Mouse (Mus musculus): ENCODE results near the gene Mixl1.

The Mixl1 gene

DNA sequence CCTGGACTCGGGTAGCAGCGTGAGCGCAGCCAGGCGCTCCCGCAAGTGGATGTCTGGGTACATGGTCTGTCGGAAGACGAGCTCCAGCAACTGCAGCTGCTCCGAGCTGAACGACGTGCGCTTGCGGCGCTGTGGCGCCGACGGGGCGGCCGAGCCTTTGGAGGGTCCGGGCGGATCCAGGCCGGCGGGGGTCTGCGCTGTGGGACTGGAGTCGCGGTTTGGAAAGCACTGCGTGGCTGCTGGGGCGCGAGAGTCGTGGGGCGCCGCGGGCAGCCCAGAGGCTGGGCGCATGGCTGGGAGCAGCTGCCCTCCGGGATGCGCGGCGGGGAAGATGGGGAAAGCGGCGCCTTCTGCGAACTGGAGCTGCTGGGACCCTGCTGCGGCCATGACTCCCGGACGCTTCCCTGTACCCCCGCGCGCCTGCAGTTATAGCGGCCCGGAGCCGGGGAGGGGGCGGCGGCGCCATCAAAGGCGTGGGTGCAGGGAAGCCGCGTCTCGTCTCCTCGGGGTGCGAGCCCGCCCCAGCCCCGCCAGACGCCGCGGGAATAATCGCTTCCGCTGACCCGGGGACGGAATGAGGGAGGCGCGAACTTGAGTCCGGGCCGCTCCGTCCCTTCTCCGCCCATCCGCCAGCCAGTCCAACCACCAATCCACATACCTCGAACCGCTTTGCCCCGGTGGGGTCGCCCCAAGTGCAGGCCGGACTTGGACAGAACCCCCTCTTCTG lies at the start of gene Mixl1:
Gene Mixl1 (minus strand): TSS at position 409 of the 727 bp plus-strand sequence.
- in situ Hi-C loops (cut with MboI, MseI): no loop called here

GRCm38 (mm10) chr1:180729231-180729630 lies 32.4 kb upstream of the Mixl1 start:
- in situ Hi-C loops (cut with MboI, MseI): no loop called here

- in situ Hi-C loops (cut with MboI, MseI): no loop called here
These were observed 29.3 kb upstream of the Mixl1 start for GRCm38 (mm10) chr1:180726183-180726582.

DNA sequence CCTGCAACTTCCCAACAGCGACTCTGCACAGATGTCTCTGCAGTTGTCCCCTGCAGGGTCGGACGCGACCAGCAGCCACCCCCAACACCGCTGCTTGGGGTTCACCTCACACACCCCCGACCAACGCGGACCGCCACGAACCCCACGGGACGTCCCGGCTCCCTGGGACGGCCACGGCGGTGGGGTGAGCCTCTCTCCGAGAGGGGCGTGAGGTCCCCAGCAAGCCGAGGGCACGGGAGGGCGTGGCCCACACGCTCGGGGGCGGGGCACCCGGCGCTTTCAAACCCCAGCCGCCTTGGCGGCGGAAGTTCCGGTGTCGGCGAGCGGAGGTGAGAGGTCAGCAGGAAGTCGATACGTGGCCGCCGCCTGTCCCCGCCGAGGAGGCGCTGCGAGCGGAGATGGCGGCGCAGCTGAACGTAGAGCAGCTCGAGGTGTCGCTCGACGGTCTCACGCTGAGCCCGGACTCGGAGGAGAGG lies 28.9 kb upstream of the Mixl1 start, which contains the start of gene Acbd3:
Gene Acbd3 (plus strand): TSS at position 340 of the 476 bp plus-strand sequence.
- in situ Hi-C loops (cut with MboI, MseI): no loop called here

DNA sequence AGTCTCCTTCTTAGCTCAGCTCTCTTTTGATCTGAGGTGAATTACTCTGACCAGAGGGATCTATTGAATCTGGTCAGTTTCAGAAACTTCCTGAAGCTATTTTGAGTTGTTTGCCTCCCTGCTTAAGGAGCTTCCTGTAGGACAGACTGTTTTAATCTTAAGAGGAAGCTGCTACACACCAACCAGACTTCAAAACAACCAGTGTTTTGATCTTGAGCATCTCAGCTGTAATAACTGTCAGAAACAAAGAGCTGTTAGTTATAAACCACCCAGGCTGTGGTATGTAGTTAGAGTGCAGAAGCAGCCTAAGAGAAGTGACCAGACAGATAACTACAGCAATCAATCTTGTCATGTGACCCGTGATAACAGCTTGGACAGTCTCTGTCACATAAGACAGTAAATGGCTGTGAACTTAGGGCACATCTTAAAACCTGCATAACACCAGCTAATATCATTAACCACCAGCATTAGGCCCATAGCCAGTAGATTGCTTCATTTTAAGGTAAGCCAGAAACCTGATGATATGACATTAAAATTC lies 26.9 kb upstream of the Mixl1 start:
- in situ Hi-C loops (cut with MboI, MseI): no loop called here

- in situ Hi-C loops (cut with MboI, MseI): no loop called here
These were observed 25.8 kb upstream of the Mixl1 start for GRCm38 (mm10) chr1:180722608-180723007.

GRCm38 (mm10) chr1:180719951-180720689 lies 23.3 kb upstream of the Mixl1 start:
- in situ Hi-C loops (cut with MboI, MseI): loop anchor here (5.0 kb wide), 1 partner anchor 42 kb away; no protein-coding TSS in a partner anchor

DNA sequence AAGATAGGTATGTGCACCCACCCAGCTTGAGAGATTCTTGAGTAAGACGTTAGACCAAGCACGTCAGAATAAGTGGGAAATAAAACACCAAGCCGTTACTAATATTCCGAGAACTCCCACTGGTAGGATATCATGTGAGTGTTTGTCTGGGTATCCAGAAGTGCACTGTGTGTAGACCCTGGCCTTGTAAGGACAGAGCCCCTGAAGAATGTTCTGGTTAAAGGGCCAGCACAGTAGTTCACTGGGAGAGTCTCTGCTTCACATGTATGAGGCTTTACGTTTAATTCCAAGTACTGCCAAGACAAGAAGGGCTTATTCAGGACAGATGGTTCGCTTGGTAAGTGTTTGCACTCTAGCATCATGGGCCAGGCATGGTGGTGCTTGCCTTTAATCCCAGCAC lies 22.6 kb upstream of the Mixl1 start:
- in situ Hi-C loops (cut with MboI, MseI): loop anchor here (5.0 kb wide), 1 partner anchor 43 kb away; no protein-coding TSS in a partner anchor

- in situ Hi-C loops (cut with MboI, MseI): loop anchor here (5.0 kb wide), 1 partner anchor 44 kb away; no protein-coding TSS in a partner anchor
These were observed 21.9 kb upstream of the Mixl1 start for GRCm38 (mm10) chr1:180718756-180719155.

DNA sequence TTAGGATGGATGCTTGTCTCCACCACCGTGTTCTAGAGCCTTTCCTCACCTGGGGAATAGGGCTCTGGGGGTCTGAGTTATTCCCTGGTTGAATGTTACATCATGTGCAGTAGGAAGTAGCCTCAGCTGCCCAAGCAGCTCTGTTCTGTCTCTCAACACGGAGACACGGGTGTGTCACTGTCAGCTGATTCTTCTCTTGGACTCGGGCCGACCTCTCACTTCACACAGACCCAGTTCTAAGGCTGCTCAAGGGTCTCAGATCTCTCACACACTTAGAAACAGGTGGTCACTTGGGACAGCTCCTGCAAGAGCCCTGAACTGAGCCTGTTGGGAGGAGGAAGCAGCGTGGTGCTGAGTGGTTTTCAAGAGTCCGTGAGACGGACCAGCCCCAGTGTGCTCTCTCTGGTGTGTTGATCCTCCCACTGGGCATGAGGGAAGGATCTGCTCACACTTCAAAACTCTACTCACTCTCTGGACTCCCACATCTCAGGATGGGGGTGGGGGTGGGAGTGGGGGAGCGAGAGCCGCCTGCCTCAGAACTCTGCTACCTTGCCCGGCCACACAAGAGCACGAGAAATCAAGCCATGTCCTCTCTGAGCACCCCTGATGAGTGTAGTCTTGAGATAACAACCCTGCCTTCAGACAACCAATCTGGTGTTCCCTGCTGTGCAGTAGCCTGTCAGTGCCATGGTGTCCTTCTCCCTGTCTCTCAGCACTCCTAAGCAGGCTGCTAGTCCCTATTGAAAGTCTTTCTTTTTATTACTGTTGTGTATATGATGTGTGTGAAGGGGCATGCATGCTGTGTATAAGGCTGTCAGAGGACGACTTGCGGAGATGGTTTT lies 12.3 kb upstream of the Mixl1 start:
- in situ Hi-C loops (cut with MboI, MseI): no loop called here

- in situ Hi-C loops (cut with MboI, MseI): no loop called here
These were observed 11.0 kb upstream of the Mixl1 start for GRCm38 (mm10) chr1:180707813-180708212.

DNA sequence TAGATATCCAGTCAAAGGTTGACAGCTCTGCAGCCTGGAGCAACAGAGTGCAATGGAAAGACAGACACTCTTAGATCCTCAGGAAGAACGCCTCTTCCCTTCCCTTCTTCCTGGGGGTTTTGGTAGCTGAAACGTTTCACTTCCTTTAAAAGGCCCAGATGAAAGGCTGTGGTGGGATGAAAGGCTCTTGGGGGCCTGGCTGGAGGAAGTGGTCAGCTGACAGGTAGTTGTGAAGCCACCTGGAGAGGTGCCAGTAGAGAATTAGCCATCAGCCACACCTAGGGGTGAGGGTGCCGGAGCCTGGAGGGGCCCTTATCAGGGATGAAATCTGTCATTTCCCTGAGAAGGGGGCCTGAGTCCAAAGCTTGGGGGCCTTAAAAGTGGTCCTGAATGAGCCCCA lies 10.5 kb upstream of the Mixl1 start:
- in situ Hi-C loops (cut with MboI, MseI): no loop called here

GRCm38 (mm10) chr1:180703400-180703799 lies 6.6 kb upstream of the Mixl1 start:
- in situ Hi-C loops (cut with MboI, MseI): no loop called here

- in situ Hi-C loops (cut with MboI, MseI): no loop called here
These were observed 1.2 kb upstream of the Mixl1 start for GRCm38 (mm10) chr1:180698063-180698462.

DNA sequence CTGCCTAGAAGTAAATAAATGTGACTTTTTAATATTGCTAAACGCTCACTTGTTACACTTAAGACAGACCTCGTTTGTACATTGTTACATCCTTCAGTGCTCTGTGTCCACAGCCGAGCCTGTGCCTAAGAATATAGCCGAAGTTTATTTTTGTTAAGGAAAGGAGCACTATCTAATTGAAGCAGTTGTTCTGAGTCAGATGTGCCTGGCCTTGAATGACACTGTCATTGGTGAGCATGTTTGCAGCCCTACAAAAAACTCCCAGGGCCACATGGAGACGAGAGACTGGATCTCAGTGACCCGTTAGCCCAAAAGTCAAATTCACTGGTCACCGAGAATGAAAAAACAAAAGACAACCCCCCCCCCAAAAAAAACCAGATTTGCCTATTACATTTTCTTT lies 5.5 kb downstream of the Mixl1 start:
- in situ Hi-C loops (cut with MboI, MseI): no loop called here

Measured in regulatory T cell (primary cell).